Mouse (Mus musculus): ENCODE measurements around the gene Epn3.

DNA sequence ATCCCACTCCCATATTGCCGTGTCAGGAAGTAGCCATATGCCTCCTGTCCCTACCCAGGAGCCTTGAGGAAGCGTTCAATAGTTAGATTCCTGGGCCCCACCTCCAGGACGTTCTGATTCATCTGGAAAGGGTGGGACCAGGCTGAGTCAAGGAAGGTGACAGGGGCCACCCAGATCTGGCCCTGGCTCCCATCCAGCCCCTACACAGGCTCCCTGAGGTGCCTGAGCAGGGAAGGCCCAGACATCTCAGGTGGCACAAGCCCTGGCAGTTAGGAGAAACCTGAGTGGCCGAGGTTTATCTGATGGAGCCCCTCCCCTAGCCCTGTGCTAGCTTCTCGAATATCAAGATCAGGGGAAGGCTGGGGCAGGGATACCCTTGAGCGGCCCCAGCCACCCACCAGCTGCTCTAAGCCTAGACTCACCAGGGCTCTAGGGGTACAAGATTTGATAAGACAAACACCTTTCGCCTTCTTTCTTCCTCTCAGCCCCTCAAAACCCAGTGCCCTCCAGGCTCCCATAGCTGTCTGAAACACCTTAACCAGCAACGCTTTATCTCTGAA, 39.0 kb upstream of the Epn3 start:
- TF ChIP-seq POLR2AphosphoS2 (IDR thresholded peaks at IDR 0.05; ENCODE audit: insufficient read length, low read depth) (no peak), POLR2A (IDR thresholded peaks at IDR 0.05; ENCODE audit: insufficient read length, low read depth) (no peak), E2F4 (IDR thresholded peaks at IDR 0.05; ENCODE audit: insufficient read depth) (no peak), CEBPB (IDR thresholded peaks at IDR 0.05; ENCODE audit: insufficient read depth, poor library complexity, severe bottlenecking) (no peak), MYOG (IDR thresholded peaks at IDR 0.05; ENCODE audit: control insufficient read depth in 1 of 3, insufficient read depth in 1 of 3, insufficient read length in 2 of 3, low read depth in 2 of 3) (no peak), TCF12 (IDR thresholded peaks at IDR 0.05; ENCODE audit: insufficient read depth, poor library complexity, severe bottlenecking) (no peak)

Measured in myocyte (in vitro differentiated cells).